Mouse (Mus musculus) lung, adult 2 months (tissue): ENCODE results near the gene Sesn3. TPM values are rescaled to one million over a fixed set of nuclear protein-coding genes. Genes with fewer than 3 reads are reported as not detected.

ENCODE experiments used
- DNase-seq: peaks from one replicate; pipeline ENCODE4 v3.0.0; 2022
- H3K4me1 ChIP-seq: fragments of 200-500 bp; 2 replicates; pipeline ENCODE4 v1.6.1; 2011; ENCODE audit warnings: low read length; ENCODE audit not compliant: control insufficient read depth, insufficient read depth
- H3K4me3 ChIP-seq: fragments of 200-500 bp; replicated peaks from 2 replicates; pipeline ENCODE3; 2011; ENCODE audit warnings: low read depth, mild to moderate bottlenecking, control low read depth, low read length; ENCODE audit errors: extremely low read depth
- CTCF ChIP-seq: fragments of 200-500 bp; IDR thresholded peaks from 2 replicates; pipeline ENCODE4 v1.5.1; 2011; ENCODE audit warnings: mild to moderate bottlenecking, low read length, control low read depth; ENCODE audit not compliant: insufficient read depth
- POLR2A ChIP-seq: fragments of 200-500 bp; IDR thresholded peaks from 2 replicates; pipeline ENCODE4 v1.6.1; 2011; ENCODE audit warnings: low read depth, mild to moderate bottlenecking, control low read depth, low read length, borderline replicate concordance; ENCODE audit errors: extremely low read depth
- WGBS: fragments of 180-500 bp; shearing (Covaris S2); methylation state at CpG from one replicate; pipeline ENCODE4 v1.1.7; 2018; 5-methylcytosine and 5-hydroxymethylcytosine counted together
- polyA plus RNA-seq: library from polyadenylated mRNA; depleted of rRNA; stranded (reverse); fragments of >200 nt; gene quantifications from 2 replicates; pipeline ENCODE4 v1.2.3, GENCODE M21; 2012

Gene Sesn3
- polyA plus RNA-seq, 1 experiment = 7.8 TPM

DNA sequence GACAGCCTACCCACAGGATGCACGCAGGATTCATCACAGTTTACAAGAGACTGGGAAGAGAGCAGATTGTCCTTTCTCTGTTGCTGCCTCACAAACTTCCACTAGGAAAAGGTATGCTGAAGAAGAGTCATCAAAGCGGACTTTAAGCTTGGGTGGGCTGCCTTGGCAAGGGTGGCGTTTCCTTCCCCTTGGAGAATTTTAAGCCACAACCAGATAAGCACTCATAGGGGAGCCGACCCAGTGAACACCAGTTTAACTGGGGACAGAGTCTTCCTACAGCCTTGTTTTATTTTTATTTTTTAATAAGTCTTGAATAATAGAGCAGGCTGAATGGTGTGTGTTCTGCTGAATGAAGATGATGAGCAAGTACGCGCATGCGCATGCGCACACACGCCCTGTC lies 89.9 kb downstream of the Sesn3 start:
- DNase-seq = no peak
- Histone ChIP-seq H3K4me3 (no peak overlapping the region), H3K4me1 (peaks cover 9% of the 10 kb centered on the region)
- WGBS = 90% methylated on average over 9 of the region's 9 CpGs
- TF ChIP-seq POLR2A (no peak), CTCF (no peak)

DNA sequence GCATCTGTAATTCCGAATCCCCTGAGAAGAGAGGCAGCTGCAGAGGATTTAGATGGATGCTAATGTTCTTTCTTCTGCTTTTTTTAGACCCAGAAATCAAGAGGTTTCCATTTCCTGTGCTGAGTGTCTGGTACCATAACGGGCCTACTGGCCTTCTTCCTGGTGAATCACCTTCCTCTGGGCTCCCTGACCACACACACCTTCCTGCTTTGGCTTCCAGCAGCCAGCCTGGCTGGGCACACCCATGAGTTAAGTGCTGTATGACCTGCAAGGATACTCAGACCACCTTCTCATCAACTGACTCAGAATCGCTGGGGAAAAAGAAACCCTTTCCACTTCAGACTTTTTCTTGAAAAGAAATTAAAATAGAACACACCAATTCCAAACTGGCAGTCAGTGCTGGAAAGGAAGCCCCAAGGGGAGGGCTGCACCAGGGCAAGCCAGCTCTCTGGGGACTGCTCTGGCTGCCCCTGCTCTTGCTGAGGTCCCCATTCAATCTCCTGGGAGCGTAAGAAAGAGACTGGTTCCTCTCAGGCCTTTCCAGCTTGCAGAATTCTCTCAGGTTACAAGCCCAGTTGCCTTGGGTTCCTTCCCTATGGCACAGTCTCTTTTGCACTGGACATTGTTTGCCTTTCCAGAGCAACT lies 90.7 kb downstream of the Sesn3 start:
- no peak for TF ChIP-seq POLR2A
- no peak for TF ChIP-seq CTCF
- 48% methylated on average over 4 of the region's 4 CpGs for WGBS
- H3K4me1 ChIP-seq = peaks cover 9% of the 10 kb centered on the region
- DNase-seq = no peak
- no peak overlapping the region for H3K4me3 ChIP-seq

DNA sequence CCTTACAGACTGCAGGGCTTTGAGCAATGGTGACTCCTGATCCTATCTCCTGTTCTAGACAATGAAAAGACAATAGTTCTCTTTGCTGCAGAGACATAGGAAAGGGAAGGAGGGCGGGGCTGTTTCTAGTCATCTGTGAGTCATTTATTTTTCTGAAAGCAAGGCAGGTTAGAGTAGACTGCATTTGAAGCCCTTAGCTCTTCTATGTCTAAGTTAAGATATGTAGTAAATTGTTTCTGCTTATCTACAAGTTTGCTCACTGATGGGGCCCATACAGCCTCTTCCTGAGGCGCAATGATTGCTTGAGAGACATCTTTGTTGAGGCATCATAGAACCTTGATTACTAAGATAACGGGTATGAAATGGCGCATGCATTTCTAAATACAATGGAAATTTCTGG lies 93.0 kb downstream of the Sesn3 start:
- peaks cover 9% of the 10 kb centered on the region for H3K4me1 ChIP-seq
- WGBS = 92% methylated on average over 4 of the region's 4 CpGs
- DNase-seq = no peak
- no peak overlapping the region for H3K4me3 ChIP-seq
- TF ChIP-seq POLR2A (no peak), CTCF (no peak)

DNA sequence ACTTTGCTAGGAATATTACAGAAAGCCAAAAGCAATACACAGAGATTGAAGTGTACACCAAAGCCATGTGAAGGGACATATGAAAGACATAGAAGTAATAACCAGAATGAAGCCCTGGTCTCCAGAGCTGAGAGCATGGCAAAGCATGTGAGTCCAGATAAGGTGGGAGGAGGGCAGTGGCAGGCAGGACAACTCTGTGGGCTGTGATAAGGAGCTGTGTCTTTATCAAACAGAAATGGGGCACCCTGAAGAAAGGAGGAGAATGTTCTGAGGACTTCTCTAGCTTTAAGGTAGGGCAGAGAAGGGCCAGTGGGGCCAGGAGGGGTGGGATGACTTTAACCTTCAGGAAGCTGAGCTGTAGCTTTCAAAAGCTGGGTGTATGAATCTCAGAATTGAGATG lies 94.4 kb downstream of the Sesn3 start:
- TF ChIP-seq CTCF = no peak
- no peak for TF ChIP-seq POLR2A
- H3K4me3 ChIP-seq = no peak overlapping the region

DNA sequence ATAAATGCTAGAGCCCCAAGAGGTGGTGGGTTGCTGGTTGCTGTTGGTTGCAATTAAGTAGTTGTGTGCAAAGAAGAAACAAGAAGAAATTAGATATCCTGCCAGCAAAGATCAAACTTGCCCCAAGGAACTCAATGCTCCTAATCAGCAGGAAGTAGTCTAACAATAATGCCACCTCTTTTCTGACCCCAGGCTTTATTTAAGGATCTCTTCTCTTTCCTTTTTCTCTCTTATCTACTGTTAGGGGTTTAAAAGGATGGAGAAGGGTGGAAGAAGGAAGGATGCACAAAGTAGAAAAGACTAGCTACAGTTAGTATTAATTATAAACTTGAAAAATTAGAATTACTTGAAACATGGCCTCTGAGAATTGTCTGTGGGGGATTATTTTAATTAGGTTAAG lies 97.6 kb downstream of the Sesn3 start:
- Histone ChIP-seq H3K4me1 (peaks cover 4% of the 10 kb centered on the region; the same call in 1 of the 2 replicates), H3K4me3 (no peak overlapping the region)
- no peak for TF ChIP-seq CTCF
- TF ChIP-seq POLR2A = no peak
- no peak for DNase-seq

More for the DNA sequence above, 94.4 kb downstream of the Sesn3 start:
- no peak for DNase-seq
- peaks cover 9% of the 10 kb centered on the region for H3K4me1 ChIP-seq

DNA sequence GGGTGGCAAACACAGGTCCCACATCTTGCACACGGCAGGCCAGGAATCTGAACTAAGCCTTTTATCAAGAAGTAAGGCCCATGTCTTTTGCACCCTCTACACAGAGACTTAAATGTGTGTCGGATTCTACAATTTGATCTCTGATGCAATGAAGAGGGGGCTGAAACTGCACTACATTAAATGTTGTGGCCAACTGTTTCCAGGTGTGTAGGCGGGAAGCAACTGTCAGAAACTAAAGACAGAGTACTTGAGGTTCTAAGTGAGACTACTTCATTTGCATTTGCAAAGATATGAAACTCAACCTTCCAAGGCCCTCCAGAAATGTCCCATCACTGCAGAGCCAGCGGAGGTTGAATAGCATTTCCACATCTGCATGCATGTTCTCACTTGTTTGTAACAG lies 101.3 kb downstream of the Sesn3 start:
- 82% methylated on average over 4 of the region's 4 CpGs for WGBS
- TF ChIP-seq CTCF = no peak
- no peak for TF ChIP-seq POLR2A
- H3K4me3 ChIP-seq = no peak overlapping the region
- DNase-seq = no peak
- H3K4me1 ChIP-seq = peaks cover 5% of the 10 kb centered on the region; the same call in 1 of the 2 replicates

DNA sequence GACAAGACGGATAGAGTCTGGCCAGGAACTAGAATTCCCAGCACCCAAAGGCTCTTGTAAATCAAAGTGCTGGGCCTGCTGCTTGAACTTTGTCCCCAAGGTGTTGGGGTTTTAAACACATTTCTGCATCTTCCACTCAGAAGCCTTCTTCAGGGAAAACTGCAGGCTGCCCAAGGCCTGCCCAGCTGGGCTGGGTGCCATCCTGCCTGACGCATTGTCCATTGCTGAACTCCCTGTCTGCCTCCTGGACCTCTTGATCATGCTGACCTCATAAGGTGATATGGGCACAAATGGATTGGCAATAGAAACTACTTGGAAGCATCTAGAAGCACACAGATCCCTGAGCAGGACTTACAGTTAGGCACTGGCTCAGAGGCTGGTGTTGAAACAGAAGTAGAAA lies 103.3 kb downstream of the Sesn3 start:
- WGBS = 48% methylated on average over 2 of the region's 2 CpGs
- no peak for DNase-seq
- Histone ChIP-seq H3K4me3 (no peak overlapping the region), H3K4me1 (peaks cover 15% of the 10 kb centered on the region)
- TF ChIP-seq POLR2A = no peak
- TF ChIP-seq CTCF = no peak

DNA sequence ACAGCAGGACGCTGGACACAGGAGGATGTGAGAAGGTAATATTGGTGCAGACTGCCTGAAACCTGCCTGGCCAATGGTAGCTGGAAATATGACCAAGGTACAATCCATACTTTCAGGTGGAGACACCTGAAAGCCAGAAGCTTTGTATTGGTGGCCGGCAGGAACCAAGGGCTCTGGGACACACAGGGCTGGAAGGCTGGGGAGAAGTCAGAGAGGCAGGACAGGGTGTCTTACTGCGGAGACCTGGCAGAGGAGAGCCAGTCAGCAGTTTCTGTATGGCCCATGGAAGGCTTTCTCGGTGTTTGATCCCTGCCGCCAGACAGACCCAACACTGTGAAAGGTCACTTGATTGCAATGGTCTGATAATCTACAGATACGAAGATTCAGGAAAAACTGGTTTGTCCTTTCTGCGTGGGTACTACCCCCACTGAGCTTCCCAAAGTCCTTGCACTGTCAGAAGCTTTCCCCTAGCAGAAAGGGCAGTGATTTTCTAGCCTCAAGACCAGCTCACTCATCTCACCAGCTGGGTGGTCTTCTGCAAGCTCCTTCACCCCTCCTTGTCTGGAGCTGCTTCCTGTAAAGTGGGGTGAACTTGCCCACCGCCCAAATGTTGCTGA lies 105.0 kb downstream of the Sesn3 start:
- TF ChIP-seq CTCF = no peak
- TF ChIP-seq POLR2A = no peak
- 26% methylated on average over 8 of the region's 8 CpGs for WGBS
- peak; percentile 26 for DNase-seq
- peaks cover 18% of the 10 kb centered on the region for H3K4me1 ChIP-seq
- peak overlapping the region; percentile 91 for H3K4me3 ChIP-seq

DNA sequence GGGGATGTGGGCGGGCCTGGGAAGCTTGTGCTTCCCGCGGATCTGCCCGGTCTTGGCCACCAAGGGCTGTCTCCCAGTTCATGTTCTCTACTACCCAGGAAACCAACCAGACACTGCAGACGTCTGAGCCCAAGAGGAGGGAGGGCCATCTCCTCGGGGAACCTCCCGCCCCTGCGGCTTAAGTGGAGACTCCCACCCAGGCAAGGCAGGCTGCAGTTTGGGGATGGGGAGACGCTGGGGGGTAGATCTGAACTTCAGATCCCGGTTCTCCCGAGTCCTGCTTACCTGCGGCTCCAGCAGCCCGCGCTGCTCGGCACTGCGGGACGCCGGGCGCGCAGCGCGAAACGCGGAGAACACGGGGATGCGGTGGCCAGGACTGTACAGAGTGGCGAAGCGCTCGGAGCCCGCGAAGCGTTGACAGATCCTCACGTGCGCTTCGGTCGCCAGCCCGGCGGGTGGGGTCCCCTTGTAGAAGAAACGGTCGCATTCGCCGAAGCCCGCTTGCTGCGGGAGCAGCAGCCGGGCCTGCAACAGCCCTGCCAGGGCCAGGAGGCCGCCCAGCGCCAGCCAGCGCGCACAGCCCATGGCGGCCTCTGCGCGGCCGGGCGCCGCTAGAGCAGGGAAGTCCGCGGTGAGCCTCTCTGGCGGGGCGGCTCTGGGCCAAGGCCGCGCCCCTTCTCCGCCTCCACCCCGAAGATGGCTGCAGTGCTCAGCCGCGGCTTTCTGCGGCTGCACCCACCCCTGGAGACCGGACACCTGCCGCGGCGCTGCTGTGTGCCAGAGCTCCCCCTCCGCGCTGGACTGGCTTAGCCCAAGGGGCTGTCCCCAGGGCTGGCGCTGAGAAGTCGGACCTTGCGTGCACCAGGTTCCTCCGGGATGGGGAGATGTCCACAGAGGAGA lies 105.8 kb downstream of the Sesn3 start:
- peak; percentile 89 for DNase-seq
- peak overlapping the region; percentile 91 for H3K4me3 ChIP-seq
- WGBS = under 1% methylated on average over 76 of the region's 76 CpGs

More for the DNA sequence above, 105.8 kb downstream of the Sesn3 start:
- H3K4me1 ChIP-seq = peaks cover 18% of the 10 kb centered on the region
- peak; percentile 66 for TF ChIP-seq POLR2A
- TF ChIP-seq CTCF = no peak
